Mouse (Mus musculus) thymus, adult 2 months (tissue): ENCODE measurements around the gene Pla2r1.

ENCODE experiments used
- CTCF ChIP-seq: fragments of 200-500 bp; IDR thresholded peaks from 2 replicates; pipeline ENCODE4 v1.5.1; 2012; ENCODE audit warnings: mild to moderate bottlenecking, control low read depth, low read length, moderate library complexity, borderline replicate concordance; ENCODE audit not compliant: control insufficient read depth, poor library complexity, insufficient read depth; ENCODE audit errors: extremely low read depth
- POLR2A ChIP-seq: fragments of 200-500 bp; IDR thresholded peaks from 2 replicates; pipeline ENCODE4 v1.6.1; 2012; ENCODE audit warnings: mild to moderate bottlenecking, low read length, control low read depth, moderate library complexity; ENCODE audit not compliant: control insufficient read depth, poor library complexity, insufficient read depth; ENCODE audit errors: extremely low read depth

DNA sequence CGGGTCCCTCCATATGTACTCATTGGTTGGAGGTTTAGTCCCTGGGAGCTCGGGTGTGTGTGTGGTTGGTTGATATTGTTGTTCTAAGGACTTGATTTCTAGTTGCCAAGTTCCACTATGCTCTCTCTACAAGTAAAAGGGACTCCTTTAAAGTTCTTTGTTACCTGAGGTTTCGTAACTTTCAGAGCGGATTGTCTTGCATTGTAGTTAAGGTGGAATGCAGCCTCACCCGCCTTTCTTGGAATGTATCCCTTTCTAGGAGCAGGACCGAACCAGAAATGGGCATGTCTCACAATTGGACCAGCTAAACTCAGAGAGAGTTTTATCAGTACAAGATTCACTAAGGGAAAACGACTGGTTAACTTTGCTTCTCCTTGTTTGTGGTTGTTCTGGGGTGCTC, 141.9 kb downstream of the Pla2r1 start:
- TF ChIP-seq CTCF: no peak
- TF ChIP-seq POLR2A: no peak
